Mouse (Mus musculus) embryonic facial prominence, embryonic 14.5 days (tissue): ENCODE measurements around the gene Trit1. TPM values are rescaled to one million over a fixed set of nuclear protein-coding genes. Genes with fewer than 3 reads are reported as not detected.
A peak's percentile ranks its signal among the peaks of the same experiment; 100 is the strongest.

Source experiments
- ATAC-seq: fragments of 200-750 bp; cut with Nextera tagmentation; 2 replicates; pipeline ENCODE4 v1.8.0; 2017; ENCODE audit warnings: low read depth, moderate number of reproducible peaks, moderate TSS enrichment
- DNase-seq: peaks from one replicate; pipeline ENCODE4 v3.0.0-alpha.2; 2015; ENCODE audit warnings: low spot score
- H3K27ac ChIP-seq: fragments of 300-500 bp; sonication (generic); replicated peaks from 2 replicates; pipeline ENCODE4 v1.5.1; 2014; ENCODE audit warnings: low read depth, mild to moderate bottlenecking, low read length, moderate library complexity
- H3K27me3 ChIP-seq: fragments of 300-500 bp; sonication (generic); replicated peaks from 2 replicates; pipeline ENCODE4 v1.6.1; 2014; ENCODE audit warnings: low read length; ENCODE audit not compliant: control insufficient read depth, insufficient read depth
- H3K36me3 ChIP-seq: fragments of 300-500 bp; sonication (generic); 2 replicates; pipeline ENCODE4 v1.6.1; 2014; ENCODE audit warnings: low read length, mixed read lengths; ENCODE audit not compliant: control insufficient read depth, insufficient read depth
- H3K4me1 ChIP-seq: fragments of 300-500 bp; sonication (generic); 2 replicates; pipeline ENCODE4 v1.6.1; 2014; ENCODE audit warnings: antibody characterized with exemption, low read length; ENCODE audit not compliant: control insufficient read depth, insufficient read depth
- H3K4me2 ChIP-seq: fragments of 300-500 bp; sonication (generic); 2 replicates; pipeline ENCODE4 v1.6.1; 2014; ENCODE audit warnings: low read depth, mild to moderate bottlenecking, low read length, moderate library complexity, mixed read lengths
- H3K4me3 ChIP-seq: fragments of 300-500 bp; sonication (generic); 2 replicates; pipeline ENCODE4 v1.5.1; 2014; ENCODE audit warnings: low read depth, mild to moderate bottlenecking, low read length
- H3K9ac ChIP-seq: fragments of 300-500 bp; sonication (generic); 2 replicates; pipeline ENCODE4 v1.6.1; 2014; ENCODE audit warnings: low read depth, mild to moderate bottlenecking, low read length, moderate library complexity, mixed read lengths
- H3K9me3 ChIP-seq: fragments of 300-500 bp; sonication (generic); 2 replicates; pipeline ENCODE4 v1.6.1; 2016; ENCODE audit warnings: low read length; ENCODE audit not compliant: control insufficient read depth
- WGBS: fragments of 180-500 bp; shearing (Covaris S2); extraction: QIAGEN DNeasy Blood & Tissue Kit; methylation state at CpG from one replicate; pipeline ENCODE4 v1.1.7; 2014; 5-methylcytosine and 5-hydroxymethylcytosine counted together
- polyA plus RNA-seq: library from polyadenylated mRNA; unstranded; fragments of >200 nt; fragmentation: Nextera tagmentation; extraction: Ambion mirVana; gene quantifications from 2 replicates; pipeline ENCODE4 v1.2.1, GENCODE M21; 2014

Trit1 gene
- 18.8 and 19.4 TPM in 2 replicates for polyA plus RNA-seq

GRCm38 (mm10) chr4:123016451-123016957 is at the start of gene Trit1:
Gene Trit1, plus strand, starts transcription at chr4:123016597.
- H3K4me2 ChIP-seq = peak within 1 kb of the TSS; percentile 85
- H3K27ac ChIP-seq = peak within 1 kb of the TSS; percentile 54
- H3K9me3 ChIP-seq = no peaks in the 10 kb centered on the region
- peak within 1 kb of the TSS; percentile 76 for H3K9ac ChIP-seq
- DNase-seq (peak; percentile 97), ATAC-seq (peak; percentile 97)
- H3K4me1 ChIP-seq = peaks cover 16% of the 10 kb centered on the region
- WGBS = under 1% methylated on average over 34 of the region's 34 CpGs
- peak within 1 kb of the TSS; percentile 60 for H3K4me3 ChIP-seq
- H3K36me3 ChIP-seq = peaks cover 17% of the 10 kb centered on the region
- no peaks in the 10 kb centered on the region for H3K27me3 ChIP-seq

- Histone ChIP-seq H3K4me2 (no peak overlapping the region), H3K9me3 (no peaks in the 10 kb centered on the region), H3K27me3 (no peaks in the 10 kb centered on the region), H3K27ac (no peak overlapping the region), H3K4me3 (no peak overlapping the region), H3K36me3 (no peaks in the 10 kb centered on the region), H3K9ac (no peak overlapping the region), H3K4me1 (peaks cover under 1% of the 10 kb centered on the region; the same call in 1 of the 2 replicates)
- DNase-seq = no peak
- WGBS = 57% methylated on average over 4 of the region's 4 CpGs
- no peak for ATAC-seq
Measured at GRCm38 (mm10) chr4:122968106-122968505, 48.3 kb upstream of the Trit1 start.

GRCm38 (mm10) chr4:122971191-122971590 is 45.2 kb upstream of the Trit1 start:
- no peak overlapping the region for H3K27ac ChIP-seq
- H3K4me1 ChIP-seq = no peaks in the 10 kb centered on the region
- DNase-seq = no peak
- no peaks in the 10 kb centered on the region for H3K9me3 ChIP-seq
- no peaks in the 10 kb centered on the region for H3K27me3 ChIP-seq
- no peak for ATAC-seq
- H3K4me3 ChIP-seq = no peak overlapping the region
- H3K36me3 ChIP-seq = no peaks in the 10 kb centered on the region
- H3K9ac ChIP-seq = no peak overlapping the region
- 81% methylated on average over 4 of the region's 4 CpGs for WGBS
- H3K4me2 ChIP-seq = no peak overlapping the region

- Histone ChIP-seq H3K9me3 (no peaks in the 10 kb centered on the region), H3K4me3 (no peak overlapping the region), H3K27ac (no peak overlapping the region), H3K36me3 (no peaks in the 10 kb centered on the region), H3K4me1 (no peaks in the 10 kb centered on the region), H3K27me3 (no peaks in the 10 kb centered on the region), H3K9ac (no peak overlapping the region), H3K4me2 (no peak overlapping the region)
- ATAC-seq (no peak), DNase-seq (no peak)
- WGBS = 68% methylated on average over 4 of the region's 4 CpGs
Measured at GRCm38 (mm10) chr4:122971646-122972045, 44.8 kb upstream of the Trit1 start.

- no peak for ATAC-seq
- Histone ChIP-seq H3K36me3 (no peaks in the 10 kb centered on the region), H3K27ac (no peak overlapping the region), H3K4me3 (no peak overlapping the region), H3K4me2 (no peak overlapping the region), H3K9ac (no peak overlapping the region), H3K4me1 (no peaks in the 10 kb centered on the region), H3K9me3 (no peaks in the 10 kb centered on the region), H3K27me3 (no peaks in the 10 kb centered on the region)
- 79% methylated on average over 8 of the region's 8 CpGs for WGBS
- no peak for DNase-seq
Measured at GRCm38 (mm10) chr4:122972056-122972455, 44.3 kb upstream of the Trit1 start.

GRCm38 (mm10) chr4:122974976-122975520 is 41.3 kb upstream of the Trit1 start:
- Histone ChIP-seq H3K27ac (no peak overlapping the region), H3K9ac (no peak overlapping the region), H3K4me1 (no peaks in the 10 kb centered on the region), H3K36me3 (no peaks in the 10 kb centered on the region), H3K9me3 (no peaks in the 10 kb centered on the region), H3K4me3 (no peak overlapping the region), H3K4me2 (no peak overlapping the region), H3K27me3 (no peaks in the 10 kb centered on the region)
- no peak for ATAC-seq
- WGBS = 84% methylated on average over 5 of the region's 5 CpGs
- no peak for DNase-seq

- WGBS = 77% methylated on average over 4 of the region's 4 CpGs
- no peak overlapping the region for H3K4me2 ChIP-seq
- H3K4me1 ChIP-seq = no peaks in the 10 kb centered on the region
- H3K9me3 ChIP-seq = no peaks in the 10 kb centered on the region
- no peak overlapping the region for H3K27ac ChIP-seq
- no peak for ATAC-seq
- no peak for DNase-seq
- no peaks in the 10 kb centered on the region for H3K27me3 ChIP-seq
- H3K36me3 ChIP-seq = no peaks in the 10 kb centered on the region
- no peak overlapping the region for H3K4me3 ChIP-seq
- H3K9ac ChIP-seq = no peak overlapping the region
Measured at GRCm38 (mm10) chr4:122976885-122977284, 39.5 kb upstream of the Trit1 start.

- Histone ChIP-seq H3K4me1 (0 out of 2 replicates have a peak, but pooled peaks cover 3% of the 10 kb centered on the region), H3K9ac (no peak overlapping the region), H3K9me3 (no peaks in the 10 kb centered on the region), H3K36me3 (no peaks in the 10 kb centered on the region), H3K4me3 (no peak overlapping the region), H3K4me2 (no peak overlapping the region), H3K27ac (no peak overlapping the region), H3K27me3 (peaks cover 16% of the 10 kb centered on the region)
- ATAC-seq (no peak), DNase-seq (no peak)
- 87% methylated on average over 2 of the region's 2 CpGs for WGBS
Measured at GRCm38 (mm10) chr4:122978850-122979249, 37.5 kb upstream of the Trit1 start.

- no peak for ATAC-seq
- 82% methylated on average over 3 of the region's 3 CpGs for WGBS
- no peaks in the 10 kb centered on the region for H3K36me3 ChIP-seq
- no peaks in the 10 kb centered on the region for H3K9me3 ChIP-seq
- no peak overlapping the region for H3K4me2 ChIP-seq
- H3K4me1 ChIP-seq = 0 out of 2 replicates have a peak, but pooled peaks cover 3% of the 10 kb centered on the region
- no peak overlapping the region for H3K27ac ChIP-seq
- H3K4me3 ChIP-seq = no peak overlapping the region
- H3K9ac ChIP-seq = no peak overlapping the region
- H3K27me3 ChIP-seq = peaks cover 24% of the 10 kb centered on the region
- DNase-seq = no peak
Measured at GRCm38 (mm10) chr4:122979826-122980225, 36.6 kb upstream of the Trit1 start.
